Mouse (Mus musculus) forebrain, embryonic 16.5 days (tissue): ENCODE data around the gene Fut7. TPM values are rescaled to one million over a fixed set of nuclear protein-coding genes. Genes with fewer than 3 reads are reported as not detected.

ENCODE experiments used
- microRNA-seq: library from miRNA; unstranded; fragments of <30 nt; microRNA quantifications from one replicate; pipeline ENCODE4, GENCODE M21; 2017
- polyA plus RNA-seq: library from polyadenylated mRNA; unstranded; fragments of >200 nt; fragmentation: Nextera tagmentation; extraction: Ambion mirVana; gene quantifications from 2 replicates; pipeline ENCODE4 v1.2.1, GENCODE M21; 2015

The Fut7 gene
- polyA plus RNA-seq, 1 experiment from 2014 or later, result not detected

Small RNAs within 50 kb of the gene (microRNA-seq; reads per million reads assigned to microRNA genes)
- not detected for gene Mir3087

Other genes with a start within 250 kb of the Fut7 start
- 15.8 and 22.0 TPM in 2 replicates for gene Nrarp, start 242.5 kb upstream of the Fut7 start, polyA plus RNA-seq
- 0.85 and 1.6 TPM in 2 replicates for gene Tor4a, start 226.4 kb upstream of the Fut7 start, polyA plus RNA-seq
- 91.7 and 101 TPM in 2 replicates for gene Nelfb, start 211.8 kb upstream of the Fut7 start, polyA plus RNA-seq
- gene Stpg3, start 208.6 kb upstream of the Fut7 start, polyA plus RNA-seq, result not detected in 2 replicates
- gene Fam166a, start 204.5 kb upstream of the Fut7 start, polyA plus RNA-seq, result not detected in 2 replicates
- gene Tubb4b, start 198.6 kb upstream of the Fut7 start, polyA plus RNA-seq, result 394 TPM in 2 replicates
- not detected in 2 replicates for gene Slc34a3, start 188.9 kb upstream of the Fut7 start, polyA plus RNA-seq
- not detected in 2 replicates for gene Rnf224, start 186.5 kb upstream of the Fut7 start, polyA plus RNA-seq
- gene Rnf208, start 181.0 kb upstream of the Fut7 start, polyA plus RNA-seq, result 91.6 and 106 TPM in 2 replicates
- gene Cysrt1, start 180.8 kb upstream of the Fut7 start, polyA plus RNA-seq, result 0.33 TPM in 1 of 2 replicates, not detected in the other
- gene AL732309.1, start 176.4 kb upstream of the Fut7 start, polyA plus RNA-seq, result 5.8 and 9.0 TPM in 2 replicates
- gene Tmem203, start 167.8 kb upstream of the Fut7 start, polyA plus RNA-seq, result 16.0 and 16.2 TPM in 2 replicates
- 14.8 and 16.4 TPM in 2 replicates for gene Tprn, start 160.6 kb upstream of the Fut7 start, polyA plus RNA-seq
- 199 and 204 TPM in 2 replicates for gene Ssna1, start 150.8 kb upstream of the Fut7 start, polyA plus RNA-seq
- 150 and 159 TPM in 2 replicates for gene Anapc2, start 150.8 kb upstream of the Fut7 start, polyA plus RNA-seq
- gene Tmem210, start 135.1 kb upstream of the Fut7 start, polyA plus RNA-seq, result not detected in 2 replicates
- 0.21 TPM in 1 of 2 replicates, not detected in the other for gene Lrrc26, start 133.4 kb upstream of the Fut7 start, polyA plus RNA-seq
- gene Grin1, start 104.1 kb upstream of the Fut7 start, polyA plus RNA-seq, result 19.0 and 29.4 TPM in 2 replicates
- gene Man1b1, start 90.9 kb upstream of the Fut7 start, polyA plus RNA-seq, result 50.6 and 54.6 TPM in 2 replicates
- gene Dpp7, start 66.9 kb upstream of the Fut7 start, polyA plus RNA-seq, result 21.5 and 26.9 TPM in 2 replicates
- gene Uap1l1, start 57.6 kb upstream of the Fut7 start, polyA plus RNA-seq, result 3.3 and 7.5 TPM in 2 replicates
- gene Sapcd2, start 50.9 kb upstream of the Fut7 start, polyA plus RNA-seq, result 23.8 and 29.9 TPM in 2 replicates
- gene Entpd2, start 27.4 kb upstream of the Fut7 start, polyA plus RNA-seq, result 5.2 and 6.2 TPM in 2 replicates
- 384 and 515 TPM in 2 replicates for gene Npdc1, start 23.9 kb upstream of the Fut7 start, polyA plus RNA-seq
- 12.2 and 14.9 TPM in 2 replicates for gene Abca2, start 5.4 kb downstream of the Fut7 start, polyA plus RNA-seq
- gene Clic3, start 33.6 kb downstream of the Fut7 start, polyA plus RNA-seq, result 2.4 and 4.6 TPM in 2 replicates
- gene Paxx, start 37.8 kb downstream of the Fut7 start, polyA plus RNA-seq, result 89.2 and 108 TPM in 2 replicates
- 212 and 217 TPM in 2 replicates for gene Ptgds, start 46.8 kb downstream of the Fut7 start, polyA plus RNA-seq
- not detected in 2 replicates for gene Lcn12, start 70.6 kb downstream of the Fut7 start, polyA plus RNA-seq
- 133 and 156 TPM in 2 replicates for gene Fbxw5, start 77.5 kb downstream of the Fut7 start, polyA plus RNA-seq
- 4.4 and 4.5 TPM in 2 replicates for gene C8g, start 78.5 kb downstream of the Fut7 start, polyA plus RNA-seq
- gene Traf2, start 123.7 kb downstream of the Fut7 start, polyA plus RNA-seq, result 26.8 and 29.5 TPM in 2 replicates
- 327 and 359 TPM in 2 replicates for gene Edf1, start 134.6 kb downstream of the Fut7 start, polyA plus RNA-seq
- 1.0 and 2.8 TPM in 2 replicates for gene Mamdc4, start 151.6 kb downstream of the Fut7 start, polyA plus RNA-seq
- 141 and 145 TPM in 2 replicates for gene Phpt1, start 152.0 kb downstream of the Fut7 start, polyA plus RNA-seq
- 5.8 and 7.7 TPM in 2 replicates for gene Ajm1, start 158.5 kb downstream of the Fut7 start, polyA plus RNA-seq
- 67.5 and 73.6 TPM in 2 replicates for gene Rabl6, start 185.3 kb downstream of the Fut7 start, polyA plus RNA-seq
- 0.17 and 0.24 TPM in 2 replicates for gene Ccdc183, start 194.4 kb downstream of the Fut7 start, polyA plus RNA-seq
- 20.6 and 28.9 TPM in 2 replicates for gene Tmem141, start 198.7 kb downstream of the Fut7 start, polyA plus RNA-seq
- 2.3 and 4.1 TPM in 2 replicates for gene Fcna, start 204.8 kb downstream of the Fut7 start, polyA plus RNA-seq
- gene Lcn8, start 229.9 kb downstream of the Fut7 start, polyA plus RNA-seq, result not detected in 2 replicates
- gene Lcn5, start 234.7 kb downstream of the Fut7 start, polyA plus RNA-seq, result not detected in 2 replicates